Mouse (Mus musculus) hindbrain, embryonic 16.5 days (tissue): ENCODE data around the gene Nod2. TPM values are rescaled to one million over a fixed set of nuclear protein-coding genes. Genes with fewer than 3 reads are reported as not detected.

Experiments
- ATAC-seq: fragments of 200-750 bp; cut with Nextera tagmentation; 2 replicates; pipeline ENCODE4 v1.8.0; 2017; ENCODE audit warnings: moderate TSS enrichment, moderate library complexity
- H3K27ac ChIP-seq: fragments of 300-500 bp; sonication (generic); 2 replicates; pipeline ENCODE4 v1.5.1; 2014; ENCODE audit warnings: low read depth, mild to moderate bottlenecking, control low read depth, low read length, moderate library complexity
- H3K27me3 ChIP-seq: fragments of 300-500 bp; sonication (generic); replicated peaks from 2 replicates; pipeline ENCODE4 v1.6.1; 2014; ENCODE audit warnings: low read length; ENCODE audit not compliant: control insufficient read depth, insufficient read depth
- H3K36me3 ChIP-seq: fragments of 300-500 bp; sonication (generic); 2 replicates; pipeline ENCODE4 v1.6.1; 2014; ENCODE audit warnings: mild to moderate bottlenecking, low read length, moderate library complexity, mixed read lengths; ENCODE audit not compliant: control insufficient read depth, insufficient read depth
- H3K4me1 ChIP-seq: fragments of 300-500 bp; sonication (generic); 2 replicates; pipeline ENCODE4 v1.6.1; 2014; ENCODE audit warnings: low read depth, low read length; ENCODE audit not compliant: control insufficient read depth, insufficient read depth
- H3K4me2 ChIP-seq: fragments of 300-500 bp; sonication (generic); 2 replicates; pipeline ENCODE4 v1.6.1; 2014; ENCODE audit warnings: mild to moderate bottlenecking, low read length, control low read depth, moderate library complexity
- H3K4me3 ChIP-seq: fragments of 300-500 bp; sonication (generic); 2 replicates; pipeline ENCODE4 v1.5.1; 2014; ENCODE audit warnings: mild to moderate bottlenecking, low read length, control low read depth, moderate library complexity
- H3K9ac ChIP-seq: fragments of 300-500 bp; sonication (generic); 2 replicates; pipeline ENCODE4 v1.6.1; 2014; ENCODE audit warnings: low read depth, mild to moderate bottlenecking, control low read depth, low read length, moderate library complexity
- H3K9me3 ChIP-seq: fragments of 300-500 bp; sonication (generic); 2 replicates; pipeline ENCODE4 v1.6.1; 2014; ENCODE audit warnings: mild to moderate bottlenecking, low read length, moderate library complexity; ENCODE audit not compliant: control insufficient read depth
- WGBS: fragments of 180-500 bp; shearing (Covaris S2); extraction: QIAGEN DNeasy Blood & Tissue Kit; methylation state at CpG from one replicate; pipeline ENCODE4 v1.1.7; 2014; 5-methylcytosine and 5-hydroxymethylcytosine counted together
- polyA plus RNA-seq: library from polyadenylated mRNA; unstranded; fragments of >200 nt; fragmentation: Nextera tagmentation; extraction: Ambion mirVana; gene quantifications from 2 replicates; pipeline ENCODE4 v1.2.1, GENCODE M21; 2015

The Nod2 gene
- polyA plus RNA-seq, 1 experiment from 2014 or later: 0.20 TPM

DNA sequence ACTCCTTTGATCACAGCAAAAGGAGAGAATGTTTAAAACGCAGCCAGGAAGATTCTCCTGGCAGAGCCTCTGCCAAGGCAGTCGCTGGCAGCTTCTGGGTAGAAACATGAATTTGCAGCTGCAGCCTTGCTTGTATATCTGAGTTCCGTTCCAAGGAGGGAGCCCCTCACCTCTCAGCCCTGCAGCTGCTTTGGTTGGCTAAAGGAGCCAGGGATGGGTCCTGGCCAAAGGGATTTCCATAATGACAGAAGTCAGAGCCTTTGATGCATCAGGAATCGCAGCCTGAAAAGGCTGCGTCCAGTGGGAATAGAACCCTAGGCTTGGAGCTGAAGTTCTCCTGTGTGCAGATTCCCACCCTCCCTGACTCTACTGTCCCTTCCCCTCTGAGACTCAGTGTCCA is 32.1 kb upstream of the Nod2 start:
- no peak overlapping the region for H3K4me3 ChIP-seq
- no peaks in the 10 kb centered on the region for H3K9me3 ChIP-seq
- H3K4me2 ChIP-seq: no peak overlapping the region
- H3K4me1 ChIP-seq: no peaks in the 10 kb centered on the region; the same call in 1 of the 2 replicates
- H3K27ac ChIP-seq: no peak overlapping the region
- 55% methylated on average over 5 of the region's 5 CpGs for WGBS
- no peak for ATAC-seq
- H3K9ac ChIP-seq: no peak overlapping the region
- no peaks in the 10 kb centered on the region for H3K36me3 ChIP-seq
- H3K27me3 ChIP-seq: no peaks in the 10 kb centered on the region

DNA sequence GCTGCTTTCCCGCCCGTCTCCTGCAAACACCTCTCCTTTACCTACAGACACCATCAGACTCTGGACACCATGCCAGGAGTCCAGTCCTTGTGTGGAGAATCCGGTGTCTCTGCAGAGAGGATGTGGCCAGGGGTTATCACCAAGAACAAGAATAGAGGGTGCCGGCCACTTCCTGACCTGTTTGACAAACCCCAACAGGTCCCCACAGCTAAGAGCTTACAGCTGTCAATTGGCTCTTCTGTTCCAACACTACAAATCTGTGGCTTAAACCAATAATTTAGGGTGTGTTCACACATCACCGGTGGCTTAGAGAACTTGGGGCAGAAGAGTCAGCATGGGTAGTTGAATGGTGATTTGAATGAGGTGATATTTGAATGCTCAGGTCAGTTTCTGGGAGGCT is 28.5 kb upstream of the Nod2 start:
- no peak overlapping the region for H3K4me3 ChIP-seq
- no peak overlapping the region for H3K9ac ChIP-seq
- H3K4me1 ChIP-seq: peaks cover 3% of the 10 kb centered on the region; the same call in 1 of the 2 replicates
- ATAC-seq: no peak
- 86% methylated on average over 5 of the region's 5 CpGs for WGBS
- no peaks in the 10 kb centered on the region for H3K27me3 ChIP-seq
- H3K9me3 ChIP-seq: no peaks in the 10 kb centered on the region
- H3K27ac ChIP-seq: no peak overlapping the region
- no peak overlapping the region for H3K4me2 ChIP-seq
- H3K36me3 ChIP-seq: no peaks in the 10 kb centered on the region

DNA sequence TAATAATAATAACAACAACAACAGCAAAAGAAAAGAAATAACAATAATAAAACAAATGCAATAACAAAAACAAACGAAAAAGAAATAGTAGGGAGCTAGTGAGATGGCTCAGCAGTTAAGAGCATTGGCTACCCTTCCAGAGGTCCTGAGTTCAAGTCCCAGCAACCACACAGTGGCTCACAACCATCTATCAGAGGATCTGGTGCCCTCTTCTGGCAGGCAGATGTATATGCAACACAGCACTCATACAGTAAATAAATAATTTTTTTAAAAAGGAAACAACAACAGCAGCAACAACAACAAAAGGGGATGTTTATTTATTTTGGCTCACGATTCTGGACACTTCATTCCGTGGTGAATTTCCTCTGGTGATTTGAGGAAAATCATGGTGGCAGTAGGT is 27.6 kb upstream of the Nod2 start:
- H3K4me1 ChIP-seq: peaks cover 3% of the 10 kb centered on the region; the same call in 1 of the 2 replicates
- no peak overlapping the region for H3K9ac ChIP-seq
- no peaks in the 10 kb centered on the region for H3K36me3 ChIP-seq
- WGBS: 76% methylated on average over 3 of the region's 3 CpGs
- H3K4me2 ChIP-seq: no peak overlapping the region
- no peaks in the 10 kb centered on the region for H3K9me3 ChIP-seq
- no peak for ATAC-seq
- no peaks in the 10 kb centered on the region for H3K27me3 ChIP-seq
- H3K27ac ChIP-seq: no peak overlapping the region
- no peak overlapping the region for H3K4me3 ChIP-seq

DNA sequence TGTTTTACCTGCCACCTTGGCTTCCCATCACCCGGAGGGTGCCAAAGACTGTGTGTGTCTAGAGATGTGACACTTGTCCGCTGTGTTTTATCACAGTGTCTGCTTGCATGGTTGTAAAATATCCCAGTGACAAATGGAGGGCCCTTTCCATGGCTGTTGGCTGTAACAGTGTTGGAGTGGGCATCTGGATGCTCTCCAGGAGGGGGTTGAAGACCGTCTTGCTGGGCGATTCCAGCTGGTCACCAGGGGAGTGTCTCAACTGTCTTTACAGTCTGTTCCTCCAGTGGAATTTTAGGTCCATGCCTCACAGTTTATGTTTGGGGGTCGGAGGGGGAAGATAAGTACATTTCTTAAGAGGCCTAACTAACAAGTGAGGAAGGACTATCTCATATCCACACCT is 26.2 kb upstream of the Nod2 start:
- no peak for ATAC-seq
- H3K4me1 ChIP-seq: peaks cover 3% of the 10 kb centered on the region; the same call in 1 of the 2 replicates

DNA sequence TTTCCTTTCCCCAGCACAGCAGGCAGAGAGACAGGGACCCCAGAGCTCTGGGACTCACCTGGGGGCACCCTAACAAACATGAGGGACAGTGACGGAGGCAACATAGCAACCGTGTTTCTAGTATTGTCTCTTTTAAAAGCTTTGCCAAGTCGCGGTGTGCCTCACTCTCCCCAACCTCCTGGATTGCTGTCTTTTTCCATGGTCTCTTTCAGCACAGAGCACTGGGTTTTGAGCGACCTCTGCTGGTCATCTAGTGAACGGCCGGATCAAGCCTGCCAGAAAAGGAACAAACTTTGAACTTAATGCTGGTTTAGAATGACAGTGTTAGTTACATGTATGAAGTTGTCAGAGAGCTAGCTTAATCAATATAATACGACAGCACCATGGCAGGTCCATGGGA is 25.7 kb upstream of the Nod2 start:
- H3K4me3 ChIP-seq: no peak overlapping the region
- ATAC-seq: peak; percentile 45; the same call in 1 of the 2 replicates
- H3K4me1 ChIP-seq: peaks cover 3% of the 10 kb centered on the region; the same call in 1 of the 2 replicates
- no peaks in the 10 kb centered on the region for H3K9me3 ChIP-seq
- no peak overlapping the region for H3K9ac ChIP-seq
- H3K4me2 ChIP-seq: no peak overlapping the region
- no peaks in the 10 kb centered on the region for H3K36me3 ChIP-seq
- under 1% methylated on average over 8 of the region's 8 CpGs for WGBS
- peaks cover 3% of the 10 kb centered on the region; the same call in 1 of the 2 replicates for H3K27me3 ChIP-seq
- H3K27ac ChIP-seq: no peak overlapping the region

More for the DNA sequence above, 26.2 kb upstream of the Nod2 start:
- Histone ChIP-seq H3K36me3 (no peaks in the 10 kb centered on the region), H3K27ac (no peak overlapping the region), H3K9ac (no peak overlapping the region), H3K27me3 (no peaks in the 10 kb centered on the region), H3K9me3 (no peaks in the 10 kb centered on the region), H3K4me3 (no peak overlapping the region), H3K4me2 (no peak overlapping the region)
- WGBS: 62% methylated on average over 5 of the region's 5 CpGs

DNA sequence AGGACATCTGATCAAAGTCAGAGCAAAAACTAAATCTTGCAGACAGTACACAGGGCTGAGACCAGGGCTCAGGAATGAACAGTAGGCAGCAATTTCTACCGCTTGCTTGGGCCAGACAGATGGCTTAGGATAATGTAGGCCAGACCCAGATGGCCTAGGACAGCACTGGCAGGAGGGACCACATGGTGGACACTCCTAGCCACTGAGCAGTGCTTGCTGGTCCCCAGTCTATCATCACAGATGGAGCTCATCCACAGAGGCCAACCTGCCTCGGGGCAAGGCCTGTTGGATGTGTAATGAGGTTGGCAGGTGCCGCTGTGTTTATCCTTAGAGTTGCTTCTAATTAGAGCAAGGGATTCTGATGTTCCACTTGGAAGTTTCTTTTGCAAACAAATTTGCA is 23.8 kb upstream of the Nod2 start:
- ATAC-seq: no peak
- 71% methylated on average over 3 of the region's 3 CpGs for WGBS
- H3K4me2 ChIP-seq: no peak overlapping the region
- H3K4me3 ChIP-seq: no peak overlapping the region
- no peak overlapping the region for H3K27ac ChIP-seq
- H3K36me3 ChIP-seq: no peaks in the 10 kb centered on the region
- H3K4me1 ChIP-seq: peaks cover 13% of the 10 kb centered on the region
- H3K27me3 ChIP-seq: peaks cover 3% of the 10 kb centered on the region; the same call in 1 of the 2 replicates
- H3K9ac ChIP-seq: no peak overlapping the region
- no peaks in the 10 kb centered on the region for H3K9me3 ChIP-seq

DNA sequence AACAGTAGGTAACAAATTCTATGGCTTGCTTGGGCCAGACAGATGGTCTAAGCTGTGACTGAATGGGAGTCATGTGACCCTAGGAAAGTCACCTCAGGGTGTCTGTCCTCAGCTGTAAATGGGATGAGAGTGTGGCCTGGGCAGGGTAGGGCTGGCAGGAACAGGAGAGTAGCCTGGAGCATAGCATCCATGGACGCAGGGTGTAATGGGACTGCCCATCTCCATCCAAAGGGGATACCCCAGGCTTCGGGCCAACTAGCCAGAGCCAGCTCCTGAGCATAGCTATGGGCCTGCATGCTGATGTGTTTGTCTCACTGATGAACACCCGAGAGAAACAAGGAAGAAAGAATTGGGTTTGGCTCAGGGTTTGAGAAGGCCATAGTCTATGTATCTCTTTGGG is 22.8 kb upstream of the Nod2 start:
- Histone ChIP-seq H3K4me3 (no peak overlapping the region), H3K27ac (no peak overlapping the region), H3K4me2 (no peak overlapping the region), H3K36me3 (no peaks in the 10 kb centered on the region), H3K27me3 (peaks cover 3% of the 10 kb centered on the region; the same call in 1 of the 2 replicates), H3K9me3 (no peaks in the 10 kb centered on the region), H3K4me1 (peaks cover 14% of the 10 kb centered on the region), H3K9ac (no peak overlapping the region)
- ATAC-seq: no peak
- 82% methylated on average over 3 of the region's 3 CpGs for WGBS

DNA sequence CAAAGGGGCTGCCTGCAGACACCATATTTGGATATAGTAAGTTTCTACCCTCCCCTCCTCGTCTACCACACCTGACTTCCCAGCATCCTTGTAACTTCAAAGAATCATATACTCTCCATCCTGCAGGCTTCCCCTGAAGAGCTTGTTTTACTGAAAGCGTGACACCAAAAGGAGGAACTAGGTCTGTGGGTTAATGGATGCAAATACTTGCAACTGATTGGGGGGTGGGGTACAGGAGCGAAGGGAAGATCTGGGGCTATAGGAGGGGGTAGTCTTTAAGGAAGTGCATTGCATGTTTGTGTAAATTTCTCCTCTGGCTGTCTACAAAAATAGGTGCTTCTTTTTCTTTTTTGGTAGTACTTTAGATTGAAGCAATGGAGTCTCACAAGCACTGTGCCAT is 20.7 kb upstream of the Nod2 start:
- H3K36me3 ChIP-seq: no peaks in the 10 kb centered on the region
- ATAC-seq: no peak
- no peak overlapping the region for H3K4me3 ChIP-seq
- no peak overlapping the region for H3K9ac ChIP-seq
- WGBS: 83% methylated on average over 3 of the region's 3 CpGs
- H3K4me2 ChIP-seq: no peak overlapping the region
- H3K4me1 ChIP-seq: peaks cover 11% of the 10 kb centered on the region
- H3K27me3 ChIP-seq: peaks cover 6% of the 10 kb centered on the region; the same call in 1 of the 2 replicates
- no peaks in the 10 kb centered on the region for H3K9me3 ChIP-seq
- no peak overlapping the region for H3K27ac ChIP-seq

DNA sequence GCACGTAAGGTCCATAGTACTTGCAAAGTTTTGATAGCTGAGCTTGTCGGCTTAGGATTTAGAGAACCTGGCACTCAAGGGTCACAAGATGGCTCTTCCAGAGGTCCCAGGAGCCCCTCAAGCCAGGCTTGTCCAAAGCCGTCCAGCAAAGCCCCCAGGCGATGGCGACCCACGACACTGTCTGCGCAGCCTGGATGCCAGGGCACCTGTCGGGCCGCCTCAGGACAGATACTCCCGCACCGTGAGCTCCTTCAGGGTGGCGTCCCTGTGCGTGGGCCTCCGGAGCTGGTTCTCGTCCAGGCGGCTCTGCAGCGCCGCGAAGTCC is 20.2 kb upstream of the Nod2 start:
- 12% methylated on average over 19 of the region's 19 CpGs for WGBS
- H3K4me2 ChIP-seq: peak overlapping the region; percentile 94
- H3K4me1 ChIP-seq: peaks cover 11% of the 10 kb centered on the region
- H3K36me3 ChIP-seq: no peaks in the 10 kb centered on the region
- H3K4me3 ChIP-seq: peak overlapping the region; percentile 63
- no peaks in the 10 kb centered on the region for H3K9me3 ChIP-seq
- ATAC-seq: no peak
- H3K9ac ChIP-seq: peak overlapping the region; percentile 81
- H3K27me3 ChIP-seq: peaks cover 6% of the 10 kb centered on the region; the same call in 1 of the 2 replicates
- H3K27ac ChIP-seq: peak overlapping the region; percentile 91
